Mouse (Mus musculus): ENCODE results near the gene Slco3a1. TPM values are rescaled to one million over a fixed set of nuclear protein-coding genes. Genes with fewer than 3 reads are reported as not detected.

Slco3a1 gene
- polyA plus RNA-seq, 1 experiment from 2014 or later = 5.6 TPM

DNA sequence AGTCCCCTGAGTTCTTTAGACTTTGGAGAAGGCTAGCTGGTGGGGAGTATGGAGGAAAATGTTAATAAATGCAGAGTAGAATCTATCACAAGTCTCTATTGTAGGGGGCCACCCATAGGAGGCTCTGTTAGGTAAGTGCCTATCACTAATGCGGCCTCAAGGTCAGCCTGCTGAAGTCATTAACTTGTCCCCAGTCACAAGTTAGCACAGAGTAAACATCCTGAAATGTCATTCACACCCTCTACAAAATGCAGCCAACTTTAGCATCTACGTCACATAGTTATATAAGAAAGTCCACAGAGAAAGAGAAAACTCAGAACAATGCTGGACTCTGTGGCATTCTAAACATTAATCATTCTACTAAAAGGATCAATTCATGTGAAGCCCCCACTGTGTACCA lies 173.5 kb downstream of the Slco3a1 start:
- H3K27me3 ChIP-seq (ENCODE audit: low read depth, poor library complexity, severe bottlenecking) = peaks cover 73% of the 10 kb centered on the region
- WGBS = 75% methylated on average over 2 of the region's 2 CpGs
- no peak overlapping the region for H3K27ac ChIP-seq
- H3K9me3 ChIP-seq (replicated peaks) = no peaks in the 10 kb centered on the region
- peaks cover 30% of the 10 kb centered on the region for H3K4me1 ChIP-seq
- no peak overlapping the region for H3K4me3 ChIP-seq
- no peak for DNase-seq (ENCODE audit: low spot score)
- H3K36me3 ChIP-seq = no peaks in the 10 kb centered on the region

DNA sequence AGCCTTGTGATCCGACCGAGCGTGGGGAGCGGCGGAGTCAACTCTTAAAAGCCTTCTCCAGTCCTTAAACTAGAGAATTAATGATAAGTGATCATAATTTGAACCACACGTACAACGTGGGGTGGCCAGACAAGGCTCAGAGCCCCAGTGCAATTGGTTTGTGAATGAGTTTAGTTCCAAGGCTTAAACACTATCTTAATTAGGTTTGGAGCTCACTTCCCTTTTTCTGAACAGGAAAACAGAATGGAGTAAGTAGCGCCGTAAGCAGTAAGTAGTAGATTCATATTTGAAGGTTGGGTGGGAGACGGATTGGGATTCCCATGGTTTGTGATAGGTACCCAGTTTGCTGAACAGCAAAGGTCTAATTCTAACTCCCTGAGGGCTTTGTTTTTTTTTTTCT lies 176.7 kb downstream of the Slco3a1 start:
- peaks cover 79% of the 10 kb centered on the region for H3K27me3 ChIP-seq (ENCODE audit: low read depth, poor library complexity, severe bottlenecking)
- WGBS = 36% methylated on average over 10 of the region's 10 CpGs
- no peak overlapping the region for H3K27ac ChIP-seq
- no peak for DNase-seq (ENCODE audit: low spot score)
- no peak overlapping the region for H3K4me3 ChIP-seq
- no peaks in the 10 kb centered on the region for H3K36me3 ChIP-seq
- H3K9me3 ChIP-seq (replicated peaks) = no peaks in the 10 kb centered on the region
- H3K4me1 ChIP-seq = peaks cover 33% of the 10 kb centered on the region

DNA sequence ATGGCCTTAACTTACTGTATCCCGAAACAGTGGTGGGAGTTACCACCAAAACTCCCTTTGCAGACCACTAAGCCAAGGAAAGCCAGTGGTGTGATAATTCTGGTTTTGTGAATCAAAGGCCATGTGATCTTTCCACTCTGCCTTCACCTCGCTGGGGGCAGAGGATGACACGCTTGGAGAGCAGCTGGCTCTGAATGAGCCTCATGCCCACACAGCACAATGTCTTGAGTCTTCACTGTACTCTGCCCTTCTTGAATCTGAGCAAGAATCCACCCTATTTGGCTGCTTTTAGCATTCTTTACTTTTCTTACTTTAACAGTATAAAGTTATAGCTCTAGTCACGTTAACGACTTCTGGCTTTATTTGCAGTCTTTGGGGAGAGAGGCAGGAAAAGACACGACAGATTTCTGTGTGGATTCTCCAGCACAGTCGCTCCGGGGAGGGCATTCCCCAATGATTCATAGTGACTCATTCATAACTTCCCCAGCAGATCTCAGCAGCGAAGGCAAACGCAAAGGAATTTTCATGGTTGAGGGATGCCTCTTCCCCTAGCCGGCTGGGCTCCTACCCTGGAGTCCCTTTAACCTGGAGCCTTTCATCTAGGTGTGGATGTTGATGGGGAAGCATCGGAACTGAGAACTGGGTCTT lies 178.1 kb downstream of the Slco3a1 start:
- Histone ChIP-seq H3K27ac (no peak overlapping the region), H3K36me3 (no peaks in the 10 kb centered on the region), H3K4me3 (no peak overlapping the region), H3K27me3 (ENCODE audit: low read depth, poor library complexity, severe bottlenecking) (peaks cover 76% of the 10 kb centered on the region), H3K4me1 (peaks cover 38% of the 10 kb centered on the region), H3K9me3 (replicated peaks) (no peaks in the 10 kb centered on the region)
- no peak for DNase-seq (ENCODE audit: low spot score)
- WGBS = 80% methylated on average over 12 of the region's 12 CpGs

DNA sequence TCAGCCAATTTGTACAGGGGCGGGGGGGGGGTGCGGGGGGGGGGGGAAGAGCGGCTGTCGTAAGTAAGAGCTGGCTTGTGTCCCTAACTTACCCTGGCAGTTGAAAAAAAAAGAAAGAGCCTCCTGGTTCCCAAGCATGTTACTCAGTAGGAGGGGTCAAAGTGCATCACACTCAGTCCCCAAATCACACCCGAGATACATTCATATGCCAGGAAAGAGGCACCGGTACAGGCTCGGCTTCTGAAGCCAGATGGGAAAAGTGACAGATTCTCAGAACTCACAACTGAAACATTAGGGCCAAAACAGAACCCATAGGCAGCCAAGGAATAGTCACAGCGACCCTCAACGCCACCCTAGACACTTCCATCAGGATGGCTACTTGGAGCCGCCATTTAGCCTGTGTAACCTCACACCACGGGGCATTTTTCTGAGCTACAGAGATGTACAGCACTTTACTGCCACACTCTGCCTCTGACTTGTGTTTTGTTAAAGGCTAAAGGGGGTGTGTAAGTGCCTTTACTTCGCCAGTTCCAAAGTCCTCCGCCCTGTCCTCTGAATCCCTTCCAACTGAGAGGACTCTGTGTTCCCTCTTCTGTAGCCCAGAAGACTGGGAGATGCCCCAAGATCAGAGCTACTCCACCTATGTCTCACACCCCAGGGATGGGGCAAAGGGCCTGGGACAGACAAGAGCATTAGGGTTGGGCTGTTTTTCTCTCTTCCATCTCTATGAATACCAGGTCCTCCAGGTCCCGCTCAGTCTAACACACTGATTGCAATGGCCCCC lies 179.2 kb downstream of the Slco3a1 start:
- WGBS = 77% methylated on average over 14 of the region's 14 CpGs
- peaks cover 46% of the 10 kb centered on the region for H3K4me1 ChIP-seq
- no peak overlapping the region for H3K4me3 ChIP-seq
- peaks cover 78% of the 10 kb centered on the region for H3K27me3 ChIP-seq (ENCODE audit: low read depth, poor library complexity, severe bottlenecking)
- no peaks in the 10 kb centered on the region for H3K36me3 ChIP-seq
- DNase-seq (ENCODE audit: low spot score) = no peak
- H3K9me3 ChIP-seq (replicated peaks) = no peaks in the 10 kb centered on the region
- H3K27ac ChIP-seq = no peak overlapping the region

DNA sequence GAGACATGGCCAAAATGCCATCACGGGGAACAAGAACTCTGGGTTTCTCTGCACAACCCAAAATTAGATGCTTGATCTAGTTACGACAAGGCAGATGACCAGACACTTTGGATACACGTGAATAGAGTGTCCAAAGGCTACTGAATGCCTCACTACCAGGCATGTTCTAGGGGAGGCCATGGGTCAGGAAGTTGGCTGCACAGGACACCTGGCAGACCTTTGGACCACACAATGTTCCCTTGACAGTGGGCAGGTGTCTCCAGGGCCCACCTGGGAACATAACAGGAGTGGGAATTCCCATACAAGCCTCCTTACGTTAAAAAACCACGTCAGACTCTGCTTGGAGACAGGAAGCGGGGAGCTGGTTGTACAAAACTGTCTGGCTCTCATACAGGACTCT lies 181.5 kb downstream of the Slco3a1 start:
- peaks cover 41% of the 10 kb centered on the region for H3K4me1 ChIP-seq
- DNase-seq (ENCODE audit: low spot score) = no peak
- H3K27me3 ChIP-seq (ENCODE audit: low read depth, poor library complexity, severe bottlenecking) = peaks cover 81% of the 10 kb centered on the region
- H3K9me3 ChIP-seq (replicated peaks) = no peaks in the 10 kb centered on the region
- H3K27ac ChIP-seq = no peak overlapping the region
- WGBS = 93% methylated on average over 6 of the region's 6 CpGs
- no peak overlapping the region for H3K4me3 ChIP-seq
- no peaks in the 10 kb centered on the region for H3K36me3 ChIP-seq

DNA sequence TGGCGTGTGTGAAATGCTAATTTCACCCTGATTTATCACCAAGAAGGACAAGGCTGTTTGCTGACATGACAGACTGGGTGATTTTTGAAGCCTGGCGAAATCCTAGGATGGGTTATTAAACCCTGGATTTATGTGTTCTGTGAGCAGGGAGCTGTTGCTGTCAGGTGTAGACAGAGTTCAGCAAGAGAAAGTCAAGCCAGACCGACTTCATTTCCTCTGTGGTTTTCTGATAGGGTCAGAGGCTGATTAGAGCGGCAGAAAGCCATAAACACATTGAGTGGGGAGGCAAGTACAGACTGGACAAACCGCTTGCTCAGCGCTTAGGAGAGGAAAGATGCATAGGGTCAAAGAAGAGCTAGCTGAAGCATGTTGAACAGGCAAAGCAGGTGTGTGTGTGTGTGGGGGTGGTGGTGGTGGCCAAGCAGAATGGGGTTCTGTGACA lies 182.4 kb downstream of the Slco3a1 start:
- 15% methylated on average over 6 of the region's 6 CpGs for WGBS
- Histone ChIP-seq H3K4me3 (no peak overlapping the region), H3K27me3 (ENCODE audit: low read depth, poor library complexity, severe bottlenecking) (peaks cover 75% of the 10 kb centered on the region), H3K36me3 (no peaks in the 10 kb centered on the region), H3K4me1 (peaks cover 32% of the 10 kb centered on the region), H3K9me3 (replicated peaks) (no peaks in the 10 kb centered on the region), H3K27ac (no peak overlapping the region)
- peak; percentile 72 for DNase-seq (ENCODE audit: low spot score)

DNA sequence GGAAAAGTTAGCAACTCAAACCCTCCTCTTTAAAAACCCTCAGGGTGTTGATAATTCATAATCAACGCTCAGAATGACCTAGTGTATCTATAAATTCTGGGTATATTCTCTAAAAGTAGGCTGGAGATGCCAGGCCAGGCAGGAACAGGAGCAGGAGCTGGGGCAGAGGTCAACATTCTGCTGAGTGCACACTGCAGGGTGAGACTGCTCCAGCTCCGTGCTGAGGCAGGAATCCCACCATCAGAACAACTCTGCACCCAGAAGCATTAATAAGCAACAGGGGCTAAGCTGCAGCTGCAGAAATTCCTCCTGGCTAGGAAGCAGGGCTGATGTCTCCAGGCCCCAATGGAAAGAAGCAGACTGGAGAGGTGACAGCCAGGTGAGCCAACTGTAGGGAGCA lies 182.9 kb downstream of the Slco3a1 start:
- no peak for DNase-seq (ENCODE audit: low spot score)
- peaks cover 75% of the 10 kb centered on the region for H3K27me3 ChIP-seq (ENCODE audit: low read depth, poor library complexity, severe bottlenecking)
- H3K9me3 ChIP-seq (replicated peaks) = no peaks in the 10 kb centered on the region
- peaks cover 27% of the 10 kb centered on the region for H3K4me1 ChIP-seq
- no peak overlapping the region for H3K4me3 ChIP-seq
- no peaks in the 10 kb centered on the region for H3K36me3 ChIP-seq
- WGBS = 29% methylated on average over 2 of the region's 2 CpGs
- H3K27ac ChIP-seq = no peak overlapping the region

DNA sequence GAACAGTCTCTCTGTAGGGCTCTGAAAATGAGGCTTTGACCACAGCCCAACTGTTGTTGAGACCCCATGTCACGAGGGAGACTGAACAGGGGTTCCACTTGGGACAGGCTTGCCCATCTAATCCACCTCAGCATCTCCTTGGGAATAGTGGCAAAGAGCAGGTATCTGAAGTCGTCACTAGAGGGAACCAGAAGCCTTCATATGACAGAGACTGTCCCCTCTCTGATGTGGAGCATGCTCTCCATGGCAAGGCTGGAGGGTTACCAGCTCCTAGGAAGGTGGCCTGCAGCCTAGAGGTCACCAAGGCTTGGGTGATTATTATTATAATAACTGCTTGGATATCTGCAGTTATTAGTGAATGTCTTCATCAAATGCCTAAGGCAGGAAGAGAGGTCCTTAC lies 183.4 kb downstream of the Slco3a1 start:
- 25% methylated on average over 2 of the region's 2 CpGs for WGBS
- H3K4me3 ChIP-seq = no peak overlapping the region
- H3K4me1 ChIP-seq = peaks cover 24% of the 10 kb centered on the region
- no peak overlapping the region for H3K27ac ChIP-seq
- no peaks in the 10 kb centered on the region for H3K9me3 ChIP-seq (replicated peaks)
- H3K27me3 ChIP-seq (ENCODE audit: low read depth, poor library complexity, severe bottlenecking) = peaks cover 72% of the 10 kb centered on the region
- H3K36me3 ChIP-seq = no peaks in the 10 kb centered on the region
- DNase-seq (ENCODE audit: low spot score) = peak; percentile 53

DNA sequence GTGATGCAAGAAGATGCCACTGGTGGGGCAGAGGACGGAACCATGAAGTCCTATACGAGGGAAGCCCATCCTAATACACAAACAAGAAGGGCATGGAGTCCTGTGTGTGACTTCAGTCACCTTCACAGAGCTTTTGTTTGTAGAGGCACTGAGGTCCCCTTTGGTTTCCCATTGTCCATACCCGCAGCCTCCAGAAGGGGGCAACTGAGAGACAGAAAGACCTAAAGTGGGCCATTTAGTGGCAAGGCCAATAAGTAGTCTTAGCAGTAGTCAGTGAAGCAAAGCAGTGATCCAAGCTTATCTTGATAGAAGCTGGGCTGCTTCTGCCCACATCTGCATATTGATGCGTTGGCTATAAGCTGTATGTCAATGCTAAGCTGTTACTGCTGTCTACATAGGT lies 184.9 kb downstream of the Slco3a1 start:
- 68% methylated on average over 4 of the region's 4 CpGs for WGBS
- Histone ChIP-seq H3K36me3 (no peaks in the 10 kb centered on the region), H3K27me3 (ENCODE audit: low read depth, poor library complexity, severe bottlenecking) (peaks cover 57% of the 10 kb centered on the region), H3K4me3 (no peak overlapping the region), H3K27ac (no peak overlapping the region), H3K4me1 (peaks cover 24% of the 10 kb centered on the region), H3K9me3 (replicated peaks) (no peaks in the 10 kb centered on the region)
- DNase-seq (ENCODE audit: low spot score) = peak; percentile 56

DNA sequence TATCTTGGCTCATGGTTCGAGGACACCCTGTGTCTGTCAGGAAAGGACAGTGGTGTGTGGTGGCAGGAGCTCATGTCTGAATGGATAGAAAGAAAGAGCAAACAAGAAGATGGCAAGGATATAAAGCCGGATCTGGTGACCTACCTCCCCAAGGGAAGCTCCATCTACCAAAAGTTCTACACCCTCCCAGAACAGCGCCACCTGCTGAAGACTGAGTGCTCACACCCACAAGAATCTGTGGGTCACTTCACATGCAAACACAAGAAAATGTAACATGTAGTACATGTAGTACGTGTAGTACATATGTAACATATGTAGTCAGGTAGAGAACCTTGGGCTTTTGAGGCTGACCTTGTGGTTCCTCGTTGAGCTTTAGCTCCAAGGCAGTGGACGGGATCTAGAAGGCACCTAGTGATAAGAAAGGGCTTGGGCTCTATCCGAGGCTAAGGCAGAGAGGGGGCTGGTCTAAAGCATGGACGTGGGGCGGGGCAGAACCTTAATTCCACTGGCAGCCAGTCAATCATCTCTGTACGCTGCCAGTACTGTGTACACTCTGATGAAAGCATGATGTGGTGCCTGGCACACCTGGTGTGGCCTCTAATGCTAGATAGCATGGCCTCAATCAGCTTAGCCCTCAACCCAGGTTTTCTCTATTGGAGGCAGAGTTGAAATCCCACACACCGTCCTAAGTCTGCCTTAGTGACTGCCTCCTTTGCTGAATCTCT lies 186.2 kb downstream of the Slco3a1 start:
- no peak for DNase-seq (ENCODE audit: low spot score)
- Histone ChIP-seq H3K27me3 (ENCODE audit: low read depth, poor library complexity, severe bottlenecking) (peaks cover 46% of the 10 kb centered on the region), H3K4me1 (peaks cover 24% of the 10 kb centered on the region), H3K4me3 (no peak overlapping the region), H3K27ac (no peak overlapping the region), H3K36me3 (no peaks in the 10 kb centered on the region), H3K9me3 (replicated peaks) (no peaks in the 10 kb centered on the region)
- WGBS = 90% methylated on average over 11 of the region's 11 CpGs

DNA sequence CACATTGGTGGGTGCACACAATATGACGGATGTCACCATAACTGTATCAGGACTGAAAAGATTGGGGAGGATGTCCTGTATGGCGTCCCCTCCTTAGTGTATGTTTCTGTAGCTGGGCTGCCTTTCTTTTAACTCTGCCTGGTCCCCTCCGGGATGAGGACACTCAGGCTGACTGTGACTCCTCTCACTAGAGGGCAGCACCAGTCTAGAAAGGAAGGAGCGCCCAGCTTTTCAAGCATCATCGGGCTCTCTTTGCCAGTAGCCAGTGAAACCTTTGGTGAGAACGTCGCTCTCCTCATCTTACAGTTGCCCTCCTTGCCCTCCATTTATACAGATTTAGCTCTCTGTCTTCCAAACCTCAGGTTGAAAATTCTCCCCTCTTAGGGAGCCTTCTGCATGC lies 187.2 kb downstream of the Slco3a1 start:
- peaks cover 37% of the 10 kb centered on the region for H3K27me3 ChIP-seq (ENCODE audit: low read depth, poor library complexity, severe bottlenecking)
- no peaks in the 10 kb centered on the region for H3K9me3 ChIP-seq (replicated peaks)
- H3K4me3 ChIP-seq = no peak overlapping the region
- H3K36me3 ChIP-seq = no peaks in the 10 kb centered on the region
- H3K4me1 ChIP-seq = peaks cover 15% of the 10 kb centered on the region
- 44% methylated on average over 7 of the region's 7 CpGs for WGBS
- H3K27ac ChIP-seq = no peak overlapping the region
- DNase-seq (ENCODE audit: low spot score) = peak; percentile 50

DNA sequence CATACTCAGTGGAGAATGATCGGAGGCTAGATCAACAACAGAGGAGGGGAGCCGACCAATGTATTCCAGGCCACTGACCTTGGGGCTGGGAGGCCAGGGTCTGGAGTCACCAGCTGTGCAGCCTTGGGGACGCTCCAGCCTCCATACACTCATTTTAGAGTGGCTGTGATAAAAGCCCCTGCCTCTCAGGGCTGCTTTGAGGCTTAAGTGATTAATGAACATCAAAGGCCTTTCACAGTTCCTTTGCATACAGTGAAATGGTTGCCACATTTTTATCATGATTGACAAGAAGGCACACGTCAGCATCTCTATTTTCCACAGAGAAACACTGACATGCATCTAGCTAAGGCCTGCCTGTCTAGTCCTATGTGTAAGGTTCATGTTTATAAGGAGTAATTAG lies 189.0 kb downstream of the Slco3a1 start:
- no peaks in the 10 kb centered on the region for H3K36me3 ChIP-seq
- no peaks in the 10 kb centered on the region for H3K9me3 ChIP-seq (replicated peaks)
- 24% methylated on average over 4 of the region's 4 CpGs for WGBS
- H3K27me3 ChIP-seq (ENCODE audit: low read depth, poor library complexity, severe bottlenecking) = peaks cover 33% of the 10 kb centered on the region
- no peak for DNase-seq (ENCODE audit: low spot score)
- no peaks in the 10 kb centered on the region; the same call in 1 of the 2 replicates for H3K4me1 ChIP-seq
- no peak overlapping the region for H3K27ac ChIP-seq
- H3K4me3 ChIP-seq = no peak overlapping the region

DNA sequence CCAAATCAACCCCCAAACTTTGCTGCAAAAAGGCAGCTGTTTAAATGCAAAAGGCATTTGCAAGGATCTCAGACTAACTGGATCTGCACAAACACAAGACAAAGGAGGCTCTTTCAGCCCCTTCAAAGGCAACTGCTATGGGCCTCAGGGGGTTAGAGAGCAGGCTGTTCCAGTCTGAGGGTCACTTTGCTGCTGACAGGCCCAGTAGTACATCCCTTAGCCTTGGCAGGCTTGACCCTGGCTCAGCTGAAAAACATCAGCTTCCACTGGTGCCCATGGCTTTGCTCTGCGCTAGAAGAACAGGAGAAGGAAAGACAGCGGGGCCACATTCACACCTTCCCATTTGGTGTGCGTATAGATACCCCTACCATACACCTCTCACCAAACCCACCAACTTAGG lies 189.6 kb downstream of the Slco3a1 start:
- 74% methylated on average over 3 of the region's 3 CpGs for WGBS
- Histone ChIP-seq H3K27me3 (ENCODE audit: low read depth, poor library complexity, severe bottlenecking) (peaks cover 27% of the 10 kb centered on the region), H3K4me1 (no peaks in the 10 kb centered on the region; the same call in 1 of the 2 replicates), H3K4me3 (no peak overlapping the region), H3K36me3 (no peaks in the 10 kb centered on the region), H3K9me3 (replicated peaks) (no peaks in the 10 kb centered on the region), H3K27ac (no peak overlapping the region)
- DNase-seq (ENCODE audit: low spot score) = no peak

Measured in limb, embryonic 10.5 days (tissue).